Comparison of ENCODE assay signal across 8 mouse cellular contexts in genomic region chr12:112605766-112606165, GRCm38 (mm10). TPM values are rescaled to one million over a fixed set of nuclear protein-coding genes. Genes with fewer than 3 reads are reported as not detected.
A peak's percentile ranks its signal among the peaks of the same experiment; 100 is the strongest.
DNase-seq lines count a peak whose midpoint lies in the region; ATAC-seq and TF ChIP-seq lines count a peak whose summit lies in the region.

No protein-coding gene starts in this region.

- H3K9ac ChIP-seq in kidney, embryonic 16.5 days (replicated peaks; ENCODE audit: low read length) = no peak overlapping the region
- no peak overlapping the region for H3K9ac ChIP-seq in liver, embryonic 14.5 days (replicated peaks)
- no peak overlapping the region for H3K9ac ChIP-seq in stomach, embryonic 16.5 days (ENCODE audit: low read length)

- H3K4me1 ChIP-seq in kidney, embryonic 16.5 days (ENCODE audit: insufficient read depth, low read length) = 0 out of 2 replicates have a peak, but pooled peaks cover 3% of the 10 kb centered on the region
- no peaks in the 10 kb centered on the region for H3K4me1 ChIP-seq in liver, embryonic 14.5 days (replicated peaks; ENCODE audit: control insufficient read depth in 2 of 2, insufficient read depth in 2 of 2, low read length in 1 of 2)
- peaks cover 3% of the 10 kb centered on the region; the same call in 1 of the 2 replicates for H3K4me1 ChIP-seq in stomach, embryonic 16.5 days (ENCODE audit: control insufficient read depth, insufficient read depth, low read length)

- DNase-seq in 3T3-L1 (ENCODE audit: low read depth, low spot score) = peak; percentile 79
- DNase-seq in adrenal gland, adult 2 months = peak; percentile 86
- DNase-seq in embryo, embryonic 9.5 days (ENCODE audit: extremely low spot score) = peak; percentile 74
- DNase-seq in heart, adult 9 months (ENCODE audit: low spot score in 2 of 2) = peak; percentile 64 to 70
- DNase-seq in liver, embryonic 14.5 days (ENCODE audit: low read depth in 3 of 3, low spot score in 3 of 3) = no peak
- DNase-seq in neural tube, embryonic 10.5 days (ENCODE audit: extremely low spot score, low spot score) = peak; percentile 76

- H3K27ac ChIP-seq in kidney, embryonic 16.5 days (ENCODE audit: low read length) = no peak overlapping the region
- H3K27ac ChIP-seq in liver, embryonic 14.5 days = no peak overlapping the region
- H3K27ac ChIP-seq in stomach, embryonic 16.5 days (ENCODE audit: low read length) = no peak overlapping the region

- 51% methylated on average over 6 of the region's 6 CpGs for WGBS in kidney, embryonic 16.5 days
- 32% methylated on average over 6 of the region's 6 CpGs for WGBS in liver, embryonic 14.5 days (ENCODE audit: insufficient replicate concordance)
- 43% methylated on average over 6 of the region's 6 CpGs for WGBS in stomach, embryonic 16.5 days

- no peak overlapping the region for H3K4me2 ChIP-seq in kidney, embryonic 16.5 days (replicated peaks; ENCODE audit: low read depth, low read length)
- no peak overlapping the region for H3K4me2 ChIP-seq in liver, embryonic 14.5 days (ENCODE audit: low read depth)
- H3K4me2 ChIP-seq in stomach, embryonic 16.5 days (ENCODE audit: low read depth, low read length) = no peak overlapping the region

- peak; percentile 39; the same call in 1 of the 2 replicates for ATAC-seq in kidney, embryonic 16.5 days (ENCODE audit: low FRiP score, low TSS enrichment)
- ATAC-seq in liver, embryonic 14.5 days (ENCODE audit: insufficient read depth) = peak; percentile 49
- ATAC-seq in stomach, embryonic 16.5 days (ENCODE audit: insufficient read depth, low FRiP score) = peak; percentile 63; the same call in 1 of the 2 replicates

- H3K36me3 ChIP-seq in kidney, embryonic 16.5 days (ENCODE audit: insufficient read depth, low read length) = peaks cover 5% of the 10 kb centered on the region; the same call in 1 of the 2 replicates
- H3K36me3 ChIP-seq in liver, embryonic 14.5 days (replicated peaks; ENCODE audit: control insufficient read depth, insufficient read depth, low read depth) = no peaks in the 10 kb centered on the region
- H3K36me3 ChIP-seq in stomach, embryonic 16.5 days (ENCODE audit: control insufficient read depth, insufficient read depth, low read length) = no peaks in the 10 kb centered on the region

- no peak overlapping the region for H3K4me3 ChIP-seq in kidney, embryonic 16.5 days (ENCODE audit: low read length)
- H3K4me3 ChIP-seq in liver, embryonic 14.5 days (ENCODE audit: insufficient read depth in 1 of 2, low read depth in 2 of 2, low read length in 2 of 2) = no peak overlapping the region
- no peak overlapping the region for H3K4me3 ChIP-seq in stomach, embryonic 16.5 days (replicated peaks; ENCODE audit: low read length)

- no peaks in the 10 kb centered on the region for H3K27me3 ChIP-seq in kidney, embryonic 16.5 days (ENCODE audit: insufficient read depth, low read length)
- H3K27me3 ChIP-seq in liver, embryonic 14.5 days (ENCODE audit: control insufficient read depth, insufficient read depth, low read length) = no peaks in the 10 kb centered on the region
- no peaks in the 10 kb centered on the region for H3K27me3 ChIP-seq in stomach, embryonic 16.5 days (ENCODE audit: control insufficient read depth, insufficient read depth, low read length)

- no peak for TF ChIP-seq EP300 in liver, embryonic 14.5 days (IDR thresholded peaks at IDR 0.05; ENCODE audit: low read depth)

- H3K9me3 ChIP-seq in kidney, embryonic 16.5 days (ENCODE audit: low read length) = no peaks in the 10 kb centered on the region
- H3K9me3 ChIP-seq in liver, embryonic 14.5 days (ENCODE audit: control insufficient read depth, low read length) = no peaks in the 10 kb centered on the region
- H3K9me3 ChIP-seq in stomach, embryonic 16.5 days (replicated peaks; ENCODE audit: control insufficient read depth, low read length) = no peaks in the 10 kb centered on the region

- TF ChIP-seq CTCF in liver, embryonic 14.5 days (IDR thresholded peaks at IDR 0.05; ENCODE audit: low read depth) = peak; percentile 94

RNA-seq across cellular contexts. Expression of gene Adssl1, which starts 14.1 kb away (rescaled TPM):
- 10 to 100 TPM; 10.7 to 39.1 TPM for total RNA-seq in adrenal gland, adult 2 months (2021)
- polyA plus RNA-seq in adrenal gland, adult 2 months (2012; rRNA removed) = 10.6 and 11.0 TPM in 2 replicates
- 10.7 and 12.7 TPM in 2 replicates for polyA plus RNA-seq in kidney, embryonic 16.5 days (2015; fragmentation: Nextera tagmentation; extraction: Ambion mirVana)
- polyA plus RNA-seq in liver, embryonic 14.5 days (2012; rRNA removed) = 3.7 and 5.4 TPM in 2 replicates
- polyA plus RNA-seq in liver, embryonic 14.5 days (2014; fragmentation: Nextera tagmentation; extraction: Ambion mirVana) = 7.6 and 8.5 TPM in 2 replicates
- polyA plus RNA-seq in stomach, embryonic 16.5 days (2015; fragmentation: Nextera tagmentation; extraction: Ambion mirVana) = 2.7 and 10.3 TPM in 2 replicates

RNA-seq across cellular contexts. Expression of gene Inf2, which starts 17.2 kb away (rescaled TPM):
- total RNA-seq in adrenal gland, adult 2 months (2021) = 10 to 100 TPM; 20.7 to 40.6 TPM
- polyA plus RNA-seq in adrenal gland, adult 2 months (2012; rRNA removed) = 45.0 and 47.9 TPM in 2 replicates
- polyA plus RNA-seq in kidney, embryonic 16.5 days (2015; fragmentation: Nextera tagmentation; extraction: Ambion mirVana) = 4.7 and 5.3 TPM in 2 replicates
- polyA plus RNA-seq in liver, embryonic 14.5 days (2012; rRNA removed) = 4.8 and 6.2 TPM in 2 replicates
- 2.0 and 2.1 TPM in 2 replicates for polyA plus RNA-seq in liver, embryonic 14.5 days (2014; fragmentation: Nextera tagmentation; extraction: Ambion mirVana)
- polyA plus RNA-seq in stomach, embryonic 16.5 days (2015; fragmentation: Nextera tagmentation; extraction: Ambion mirVana) = 2.9 and 3.9 TPM in 2 replicates

RNA-seq across cellular contexts. Expression of gene Siva1, which starts 38.7 kb away (rescaled TPM):
- 10 to 100 TPM; 23.6 to 53.6 TPM for total RNA-seq in adrenal gland, adult 2 months (2021)
- 49.1 and 67.3 TPM in 2 replicates for polyA plus RNA-seq in adrenal gland, adult 2 months (2012; rRNA removed)
- 273 and 296 TPM in 2 replicates for polyA plus RNA-seq in kidney, embryonic 16.5 days (2015; fragmentation: Nextera tagmentation; extraction: Ambion mirVana)
- polyA plus RNA-seq in liver, embryonic 14.5 days (2012; rRNA removed) = 64.0 and 70.6 TPM in 2 replicates
- polyA plus RNA-seq in liver, embryonic 14.5 days (2014; fragmentation: Nextera tagmentation; extraction: Ambion mirVana) = 157 and 165 TPM in 2 replicates
- polyA plus RNA-seq in stomach, embryonic 16.5 days (2015; fragmentation: Nextera tagmentation; extraction: Ambion mirVana) = 152 and 171 TPM in 2 replicates

Comparison
In these comparisons a context has a peak if more than half of its experiments do, and no peak if none do; other contexts are left out.
1. DNase-seq: peak in 3T3-L1 (single experiment), adrenal gland, adult 2 months (single experiment), embryo, embryonic 9.5 days (single experiment), heart, adult 9 months (2 of 2) and neural tube, embryonic 10.5 days (single experiment); none in liver, embryonic 14.5 days (0 of 3).
2. Peak in every context shown above with its lines, with median percentiles within 50 percentile points of each other: ATAC-seq.